Mouse (Mus musculus): Measurements from ENCODE around the gene Zdhhc13.

Gene Zdhhc13

DNA sequence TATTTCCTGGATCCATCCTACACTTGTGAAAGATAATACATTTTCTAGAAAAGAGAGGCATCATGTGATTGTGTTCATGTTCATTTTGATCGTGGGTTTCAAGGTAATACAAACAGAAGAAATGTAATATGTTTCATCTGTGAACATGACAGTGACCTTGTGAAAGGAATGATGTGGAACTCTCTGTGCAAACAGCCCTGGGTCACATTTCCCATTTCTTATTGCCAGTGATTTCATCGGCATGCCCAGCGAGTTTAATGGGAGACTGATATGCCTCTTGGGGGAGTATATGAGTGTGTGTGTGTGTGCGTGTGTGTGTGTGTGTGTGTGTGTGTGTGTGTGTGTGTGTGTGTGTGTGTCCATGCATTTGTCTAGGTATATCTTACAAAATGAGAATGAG, 52.7 kb downstream of the Zdhhc13 start:
- no peak for DNase-seq (ENCODE audit: low spot score in 2 of 2)

DNA sequence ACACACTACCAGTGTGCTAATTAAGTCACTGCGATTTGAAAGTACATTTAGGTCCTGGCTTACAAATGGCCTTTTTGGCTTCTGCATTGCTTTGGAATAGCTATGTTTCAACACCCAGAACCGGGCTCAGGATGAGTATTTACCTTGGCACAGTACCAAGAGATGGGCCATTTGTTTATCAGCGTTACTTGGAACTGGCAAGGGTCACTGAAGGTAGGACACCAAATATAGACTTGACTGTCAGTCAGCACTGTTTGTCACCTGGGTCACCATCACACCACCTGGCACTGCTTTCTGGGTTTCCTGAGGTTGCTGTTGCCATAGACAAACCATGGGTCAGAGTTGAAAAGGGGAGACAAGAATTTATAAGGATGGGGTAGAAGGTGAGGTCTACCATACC, 53.5 kb downstream of the Zdhhc13 start:
- no peak for DNase-seq (ENCODE audit: low spot score in 2 of 2)

DNA sequence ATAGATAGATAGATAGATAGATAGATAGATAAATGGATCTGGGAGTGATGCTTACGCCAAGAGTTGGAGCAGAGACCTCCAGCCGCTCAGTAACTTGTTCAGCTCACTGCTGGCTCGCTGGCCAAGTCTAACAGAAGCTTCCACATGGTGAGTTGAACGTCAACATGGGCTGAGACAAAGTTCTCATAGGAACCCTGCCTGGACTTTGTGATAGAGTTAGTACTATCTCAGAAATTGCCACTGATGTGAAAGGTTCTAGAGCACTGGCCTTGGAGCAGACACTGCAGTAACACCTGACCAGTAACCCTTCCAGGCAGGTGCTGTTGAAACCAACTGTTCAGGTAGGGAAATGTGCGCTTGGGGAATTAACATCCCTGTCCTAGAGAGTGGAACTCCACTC, 54.7 kb downstream of the Zdhhc13 start:
- no peak for DNase-seq (ENCODE audit: low spot score in 2 of 2)

DNA sequence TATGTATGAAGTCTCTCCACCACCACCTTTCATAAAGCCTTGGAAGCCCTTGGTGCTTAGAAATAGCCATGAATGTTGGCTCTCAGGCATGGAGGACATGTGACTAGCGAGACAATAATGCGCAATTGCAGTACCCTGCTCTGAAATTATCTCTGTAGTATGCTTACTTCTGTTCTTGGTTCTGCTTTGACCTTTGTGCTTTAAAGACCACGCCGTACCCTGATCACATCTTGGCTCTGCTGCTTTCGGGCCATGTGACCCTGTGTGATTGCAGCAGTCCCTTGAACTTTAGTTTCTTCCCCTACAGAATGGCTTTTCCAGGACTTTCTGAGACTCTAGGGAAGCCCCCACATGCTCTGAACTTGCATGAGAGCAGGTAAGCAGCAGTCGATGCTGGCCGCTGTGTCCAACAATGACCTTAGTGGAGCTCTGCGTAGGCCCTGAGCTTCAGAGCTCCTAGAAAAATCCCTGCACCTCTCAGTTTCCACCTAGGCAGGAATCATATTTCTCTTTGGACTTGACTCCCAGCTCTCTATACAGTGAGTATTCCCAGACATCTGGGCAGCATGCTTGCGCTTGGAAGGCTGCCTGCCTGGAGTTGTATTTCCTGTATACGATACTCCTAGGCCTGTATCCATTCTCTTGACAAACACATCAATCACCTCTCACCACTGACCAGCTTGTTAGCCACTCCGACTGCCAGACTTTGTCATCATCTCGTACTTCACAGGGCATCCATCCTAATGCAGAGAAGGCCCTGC, 56.6 kb downstream of the Zdhhc13 start:
- DNase-seq (ENCODE audit: low spot score in 2 of 2): no peak

DNA sequence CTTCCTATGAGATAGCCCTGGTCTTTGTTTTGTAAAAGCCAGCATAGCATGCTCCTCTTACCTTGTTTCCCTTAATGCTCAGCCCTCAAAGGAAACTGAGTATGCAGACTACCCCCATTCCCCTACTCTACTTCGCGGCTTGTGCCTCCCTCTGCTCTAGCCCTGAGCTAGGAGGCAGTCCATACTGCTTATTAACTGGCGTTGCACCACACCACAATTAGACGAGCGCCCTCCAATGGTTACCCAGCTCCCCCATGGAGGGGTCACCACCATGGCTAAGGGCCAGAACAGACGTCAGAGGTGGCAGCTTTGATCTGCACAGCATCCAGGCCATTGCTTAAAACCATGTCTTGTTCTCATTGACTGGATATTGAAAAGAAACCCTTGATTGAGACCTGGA, 58.0 kb downstream of the Zdhhc13 start:
- DNase-seq (ENCODE audit: low spot score in 2 of 2): no peak

DNA sequence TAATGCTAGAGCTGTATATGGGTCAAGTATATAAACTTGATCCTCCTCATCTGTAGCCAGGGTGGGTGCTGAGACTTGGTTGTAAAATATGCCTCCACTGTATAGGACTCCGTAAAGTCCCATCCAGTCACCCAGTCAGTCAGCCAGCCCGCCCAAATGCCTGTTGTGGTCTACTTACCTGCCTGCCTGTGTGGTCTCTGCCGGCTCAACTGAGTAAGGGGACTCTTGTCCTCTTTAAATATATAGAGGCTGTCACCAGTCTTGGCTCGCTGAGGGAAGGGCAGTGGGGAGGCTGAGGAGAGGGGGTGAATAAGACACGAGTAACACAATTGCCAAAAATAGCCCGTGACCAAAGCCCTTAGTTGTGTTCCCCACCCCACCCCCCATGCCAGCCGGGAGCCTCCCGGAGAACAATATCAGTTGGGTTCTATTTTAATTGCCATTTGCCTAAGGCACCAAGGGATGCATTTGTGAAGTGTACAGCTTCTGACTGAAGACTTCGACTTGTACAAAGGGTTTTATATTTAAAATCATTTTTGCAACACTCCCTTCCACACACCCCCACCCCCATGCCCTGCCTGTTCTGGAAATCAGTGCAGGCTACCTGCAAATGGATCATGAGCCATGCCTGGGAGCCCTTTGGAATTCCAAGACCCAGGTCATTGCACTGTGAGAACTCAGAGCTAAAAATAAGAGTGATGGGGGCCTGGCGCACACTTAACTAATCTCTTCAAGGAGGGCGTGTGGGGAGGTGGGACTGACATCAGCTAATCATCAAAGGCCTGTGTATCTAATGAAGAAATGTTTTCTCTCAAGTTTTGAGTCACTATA, 59.2 kb downstream of the Zdhhc13 start, which contains the start of gene Csrp3:
Gene Csrp3, minus strand, starts transcription at position 214 of the 831 bp plus-strand sequence.
- DNase-seq (ENCODE audit: low spot score in 2 of 2): no peak

DNA sequence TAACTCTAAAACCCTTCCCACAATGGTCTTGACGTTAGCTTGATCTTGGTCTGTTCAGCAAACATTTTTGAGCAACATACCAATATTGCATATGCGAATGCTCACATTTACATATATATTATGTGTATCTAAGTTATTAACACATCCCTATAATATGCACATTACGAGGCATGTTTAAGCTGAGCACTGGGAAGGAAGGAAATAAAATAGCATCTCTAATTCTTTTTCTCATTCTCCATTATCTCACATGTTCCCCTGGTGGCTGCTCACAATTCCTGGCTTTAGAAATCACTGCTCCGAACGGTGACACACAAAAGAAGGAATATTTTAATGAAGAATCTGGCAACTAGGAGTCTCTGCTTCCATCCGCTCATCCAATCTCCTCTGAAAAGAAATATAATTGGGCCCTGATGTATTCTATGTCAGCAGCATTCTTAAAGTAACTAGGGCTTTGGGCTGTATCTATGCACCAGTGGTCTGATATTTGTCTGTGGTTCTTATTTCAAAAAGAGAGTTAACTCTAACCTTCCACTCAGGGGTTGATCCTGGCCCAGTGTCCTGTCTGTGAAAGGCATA, 62.8 kb downstream of the Zdhhc13 start:
- no peak for DNase-seq (ENCODE audit: low spot score in 2 of 2)

DNA sequence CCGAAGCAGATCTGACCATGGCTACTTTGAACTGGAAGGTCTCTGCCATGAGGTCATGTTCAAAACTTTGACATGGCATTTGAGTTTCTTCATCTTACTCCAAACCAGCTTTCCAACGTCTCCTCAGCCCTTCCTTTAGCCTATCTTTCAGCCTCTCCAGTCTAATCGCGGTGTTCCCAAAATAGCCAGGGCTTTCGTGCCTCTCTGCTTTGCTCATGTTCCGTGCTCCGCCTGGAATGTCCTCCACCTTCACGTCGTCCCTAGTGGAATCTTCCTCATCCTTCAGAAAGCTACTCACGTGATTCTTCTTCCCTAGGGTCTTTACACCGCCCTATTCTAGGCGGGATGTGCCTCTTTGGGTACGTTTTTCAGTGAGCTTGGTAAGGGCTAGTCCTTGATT, 64.7 kb downstream of the Zdhhc13 start:
- DNase-seq (ENCODE audit: low spot score in 2 of 2): no peak

DNA sequence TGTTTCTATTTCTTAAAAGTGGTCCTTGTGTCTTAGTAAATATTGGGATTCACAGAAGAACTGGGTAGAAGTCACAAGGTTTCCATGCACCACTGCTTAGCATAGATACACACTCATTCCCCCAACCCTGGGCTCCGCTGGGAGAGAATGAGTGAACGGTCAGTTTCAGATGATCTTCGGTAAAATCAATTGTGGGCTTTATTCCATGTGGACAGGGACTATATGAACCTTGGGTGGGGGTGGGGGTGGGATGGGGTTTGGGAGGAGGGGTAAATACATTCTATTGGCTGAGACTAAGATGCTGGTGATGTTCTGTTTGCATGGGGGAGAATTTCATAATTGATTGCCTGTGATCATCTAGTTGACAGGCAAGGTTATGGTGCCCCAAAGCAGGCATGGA, 66.7 kb downstream of the Zdhhc13 start:
- DNase-seq (ENCODE audit: low spot score in 2 of 2): no peak

DNA sequence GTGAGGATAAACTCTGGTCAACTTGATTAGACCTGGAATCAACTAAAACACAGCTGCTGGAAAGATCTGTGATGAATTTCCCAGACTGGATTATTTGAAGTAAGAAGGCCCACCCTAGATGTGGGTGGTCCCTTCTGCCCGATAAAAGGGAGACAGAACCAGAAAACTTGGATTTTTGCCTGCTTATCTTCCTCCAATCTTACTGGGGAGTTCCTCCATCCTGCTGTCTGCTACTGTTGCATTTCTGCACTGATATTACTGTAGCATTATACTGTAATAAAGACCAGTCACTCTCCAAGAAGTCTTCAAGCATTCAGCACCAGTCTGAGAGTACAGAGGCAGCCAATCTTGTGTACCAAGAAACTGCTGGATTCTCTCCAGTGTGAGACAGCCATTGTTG, 69.5 kb downstream of the Zdhhc13 start:
- no peak for DNase-seq (ENCODE audit: low spot score in 2 of 2)

DNA sequence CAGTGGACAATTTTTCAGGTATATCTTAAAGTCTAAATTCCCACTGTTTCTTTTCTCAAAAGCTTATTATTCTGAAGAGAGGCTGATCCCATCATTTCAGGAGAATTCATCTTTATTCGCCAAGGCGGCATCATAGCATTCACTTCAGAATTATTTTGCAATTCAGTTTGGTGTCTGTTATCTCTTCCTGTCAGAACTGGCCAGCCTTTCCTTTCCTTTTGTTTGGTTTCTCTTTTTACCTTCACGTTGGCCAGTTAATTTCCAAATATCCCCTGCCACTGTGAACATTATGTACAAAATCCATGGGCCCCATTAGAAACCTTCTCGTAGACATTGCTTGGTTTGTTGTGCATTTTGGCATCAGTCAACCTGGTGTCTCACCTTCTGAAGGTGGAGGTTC, 70.6 kb downstream of the Zdhhc13 start:
- DNase-seq (ENCODE audit: low spot score in 2 of 2): no peak

DNA sequence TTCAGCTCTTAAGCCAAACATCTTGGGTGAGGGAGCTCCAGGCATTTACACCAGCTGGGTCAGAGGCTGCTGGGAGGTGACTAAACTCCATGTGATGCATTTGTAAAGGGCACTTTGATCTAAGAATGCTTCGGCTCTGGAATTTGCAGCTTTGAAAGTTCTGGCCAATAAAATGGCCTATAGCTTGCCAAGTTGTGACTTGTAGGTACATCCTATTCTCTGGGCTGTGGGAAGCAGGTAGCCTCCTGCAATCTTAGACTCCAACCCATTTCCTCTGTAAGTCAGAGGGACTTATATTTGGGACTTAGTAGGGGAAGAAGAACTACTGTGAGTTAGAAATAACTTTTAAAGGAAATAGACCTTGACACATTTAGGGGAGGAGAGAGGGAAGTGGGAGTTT, 72.1 kb downstream of the Zdhhc13 start:
- DNase-seq (ENCODE audit: low spot score in 2 of 2): no peak

DNA sequence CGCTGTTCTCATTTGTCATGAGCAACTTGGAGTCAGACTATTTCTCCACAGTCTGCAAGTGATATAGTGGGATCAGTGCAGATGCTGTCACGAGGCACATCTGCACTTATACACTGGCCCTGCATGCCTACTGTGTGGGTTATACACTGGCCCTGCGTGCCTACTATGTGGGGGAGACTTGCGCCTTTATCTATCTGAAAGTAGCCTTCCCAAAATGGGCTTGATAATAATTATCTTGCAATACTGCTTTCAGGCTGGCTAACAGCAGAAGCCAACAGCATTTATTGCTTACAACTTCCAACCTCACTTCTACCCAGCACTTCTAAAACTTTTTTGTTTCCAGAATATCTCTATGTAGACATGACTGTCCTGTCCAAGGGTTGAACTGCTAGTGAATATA, 73.0 kb downstream of the Zdhhc13 start:
- DNase-seq (ENCODE audit: low spot score in 2 of 2): no peak

DNA sequence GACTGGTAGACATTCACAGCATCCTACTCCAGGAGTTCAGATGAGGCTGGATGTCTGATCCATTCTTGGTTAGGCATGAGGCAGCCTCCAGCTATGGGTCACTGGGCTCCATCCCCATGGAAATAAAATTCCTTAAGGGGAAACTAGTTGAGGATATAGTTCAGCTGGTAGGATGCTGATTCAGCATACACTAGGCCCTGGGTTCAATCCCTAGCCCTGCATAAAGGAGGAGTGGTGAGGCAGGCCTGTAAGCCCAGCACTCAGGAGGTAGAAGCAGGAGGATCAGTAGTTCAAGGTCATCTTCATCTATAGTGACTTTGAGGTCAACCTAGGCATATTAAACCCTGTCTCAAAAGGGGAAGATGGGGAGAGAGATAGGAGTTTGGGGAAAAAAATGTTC, 75.4 kb downstream of the Zdhhc13 start:
- DNase-seq (ENCODE audit: low spot score in 2 of 2): no peak

DNA sequence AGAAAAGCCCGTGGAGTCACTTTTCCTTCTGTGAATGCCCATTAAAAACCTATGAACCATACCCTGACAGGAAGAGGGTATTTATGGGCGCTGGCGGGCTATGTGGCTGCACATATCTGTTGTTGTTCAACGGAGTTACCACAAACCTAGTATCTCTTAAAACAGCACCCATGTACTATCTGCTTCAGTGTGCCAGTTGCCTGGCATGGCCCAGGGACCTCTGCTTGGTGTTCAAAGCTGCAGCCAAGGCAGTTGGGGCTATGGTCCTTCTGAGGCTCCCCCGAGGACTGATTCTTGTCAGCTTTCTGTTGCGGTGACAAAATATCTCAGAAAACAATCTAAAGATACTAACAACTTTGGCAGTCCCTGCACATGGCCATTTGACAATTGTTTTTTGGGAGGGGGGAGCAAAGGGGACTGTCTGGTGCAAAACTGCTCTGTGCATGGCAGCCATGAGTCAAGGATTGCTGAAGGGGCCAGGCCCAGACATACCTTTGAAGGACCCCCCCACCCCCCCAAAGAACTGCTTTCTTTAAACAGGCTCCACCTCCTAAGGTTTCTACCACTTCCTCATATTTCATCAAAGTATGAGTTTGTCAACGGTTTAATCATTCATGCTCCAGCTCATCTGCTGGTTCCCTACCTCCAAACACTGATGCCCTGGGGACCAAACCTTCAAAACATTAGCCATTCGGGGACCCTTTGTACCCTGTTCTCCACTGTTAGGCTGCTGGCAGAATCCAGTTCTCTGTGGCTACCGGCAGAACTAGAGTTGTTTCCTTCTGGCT, 76.1 kb downstream of the Zdhhc13 start:
- no peak for DNase-seq (ENCODE audit: low spot score in 2 of 2)

DNA sequence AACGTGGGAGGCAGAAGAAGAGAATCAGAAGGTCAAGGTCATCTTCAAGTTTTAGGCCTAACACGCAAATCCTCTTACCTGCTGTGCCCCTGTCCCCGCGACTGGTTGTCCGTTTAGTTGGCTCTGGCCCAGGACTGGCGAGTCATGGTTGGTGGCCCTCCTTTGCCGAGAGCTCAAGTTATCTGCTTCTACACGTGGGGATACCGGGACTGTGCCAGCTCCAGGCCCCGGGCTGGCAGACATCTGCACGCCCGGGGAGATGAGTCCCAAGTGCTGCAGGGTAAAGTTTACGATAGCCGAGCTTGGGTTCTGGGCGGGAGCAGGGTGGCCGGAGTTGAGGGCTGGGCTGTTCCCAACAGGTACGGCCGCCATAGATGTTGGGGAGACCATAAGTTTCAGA, 78.8 kb downstream of the Zdhhc13 start:
- no peak for DNase-seq (ENCODE audit: low spot score in 2 of 2)

DNA sequence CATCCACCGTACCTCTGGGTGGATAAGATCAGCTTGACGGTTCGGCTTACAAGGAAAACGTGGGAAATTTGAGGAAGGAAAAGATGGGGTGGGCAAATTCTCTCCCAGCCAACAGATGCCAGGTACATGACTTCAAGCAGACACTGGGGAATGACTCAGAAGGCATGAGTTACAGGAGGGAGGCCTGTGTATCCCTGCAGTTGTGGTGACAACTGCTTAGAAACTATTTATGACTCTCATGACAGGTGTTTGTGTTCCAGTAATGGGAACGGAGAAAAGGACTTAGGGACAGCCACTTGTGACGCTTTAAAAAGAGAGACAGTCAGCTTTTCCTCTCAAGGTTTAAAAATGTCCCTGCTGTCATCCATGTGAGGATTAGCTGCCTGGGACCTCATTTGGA, 81.3 kb downstream of the Zdhhc13 start:
- no peak for DNase-seq (ENCODE audit: low spot score in 2 of 2)

DNA sequence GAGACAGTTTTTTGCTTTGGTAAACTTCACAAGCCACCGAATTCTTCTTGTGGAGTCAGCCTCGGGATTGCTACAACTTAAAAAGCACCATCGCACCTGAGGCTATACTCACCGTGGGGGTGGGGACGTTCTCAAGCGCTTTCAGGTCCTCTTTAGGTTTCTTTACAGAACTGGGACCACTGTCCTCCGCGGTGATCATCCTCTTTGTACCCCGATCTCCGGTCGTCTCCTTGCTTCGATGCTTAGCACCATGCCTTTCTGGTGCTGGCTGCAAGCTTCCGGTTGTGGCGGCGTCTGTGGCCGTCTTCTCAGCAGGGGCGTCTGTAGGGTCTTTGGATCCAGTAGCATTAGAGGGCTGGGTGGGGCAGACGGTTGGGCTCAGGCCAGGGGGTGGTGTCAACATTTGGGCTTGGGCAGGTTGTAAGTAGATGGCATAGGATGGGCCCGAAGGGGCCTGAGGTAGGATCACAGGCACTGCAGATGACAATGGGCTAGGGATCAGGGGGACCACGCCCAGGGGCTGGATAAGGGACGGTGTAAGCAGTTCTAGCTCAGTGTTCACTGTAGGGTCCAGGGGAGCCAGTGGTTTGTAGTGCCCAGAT, 81.9 kb downstream of the Zdhhc13 start:
- no peak for DNase-seq (ENCODE audit: low spot score in 2 of 2)

DNA sequence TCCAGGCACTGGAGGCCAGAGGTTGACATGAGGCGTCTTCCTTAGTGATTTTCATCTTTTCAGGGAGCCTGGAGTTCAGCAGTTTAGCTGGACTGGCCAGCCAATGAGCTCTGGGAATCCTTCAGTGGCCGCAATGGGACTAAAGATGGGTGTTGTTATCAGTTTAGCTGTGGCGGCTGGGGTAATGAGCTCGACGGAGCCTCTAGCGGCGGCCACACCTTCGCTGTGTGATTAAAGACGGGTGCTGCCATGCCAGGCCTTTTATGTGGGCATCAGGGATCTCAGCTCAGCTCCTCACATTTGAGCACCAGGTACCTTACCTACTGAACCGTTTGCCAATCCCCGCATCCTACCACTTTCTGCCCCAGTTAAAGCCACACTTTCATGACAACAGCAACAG, 82.5 kb downstream of the Zdhhc13 start:
- DNase-seq (ENCODE audit: low spot score in 2 of 2): no peak

DNA sequence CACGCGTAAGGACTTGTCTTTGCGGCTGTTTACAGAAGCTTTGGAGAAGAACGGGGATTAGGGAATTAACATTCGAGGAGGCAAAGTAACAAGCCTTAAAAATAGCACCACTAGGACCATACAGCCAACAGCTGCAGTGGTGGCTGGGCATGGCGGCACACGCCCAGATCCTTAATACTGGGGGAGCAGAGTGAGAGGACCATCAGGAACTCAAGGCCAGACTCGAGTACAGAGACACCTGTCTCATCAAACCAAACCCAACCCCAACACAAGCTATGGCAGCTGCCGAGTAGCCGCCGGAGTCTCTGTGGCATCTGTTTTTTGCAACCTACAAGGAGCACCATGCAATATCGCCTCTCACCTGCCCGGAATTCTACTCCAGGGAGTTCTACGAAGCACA, 86.3 kb downstream of the Zdhhc13 start:
- DNase-seq (ENCODE audit: low spot score in 2 of 2): no peak

DNA sequence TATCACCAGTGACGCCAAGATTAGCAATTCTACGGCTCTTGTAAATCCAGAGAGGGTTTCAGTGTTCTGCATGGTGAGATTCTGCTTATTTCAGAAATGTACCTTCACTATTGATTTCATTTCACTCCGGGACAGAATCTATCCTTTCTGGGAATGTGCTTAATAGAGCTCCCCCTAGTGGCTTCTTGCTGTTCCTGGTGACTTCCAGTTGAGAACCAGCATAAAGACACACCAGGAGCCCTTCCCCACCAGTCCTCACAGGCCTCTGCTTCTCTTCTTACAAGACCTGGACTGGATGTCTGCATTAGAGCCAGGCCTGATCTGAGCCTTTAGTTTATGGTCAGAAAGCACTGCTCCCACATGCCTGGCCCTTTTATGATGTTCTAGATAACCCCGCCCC, 87.7 kb downstream of the Zdhhc13 start:
- no peak for DNase-seq (ENCODE audit: low spot score in 2 of 2)
